Mouse (Mus musculus): Measurements from ENCODE around the gene Nsun6.

Gene Nsun6

GRCm38 (mm10) chr2:15054945-15055637 lies at the start of gene Nsun6:
Nsun6 (minus strand) TSS chr2:15055069.
- DNase-seq: peak; percentile 97

GRCm38 (mm10) chr2:15104386-15104785 lies 49.5 kb upstream of the Nsun6 start:
- DNase-seq: no peak

GRCm38 (mm10) chr2:15096514-15097090 lies 41.7 kb upstream of the Nsun6 start:
- peak; percentile 35 for DNase-seq

- no peak for DNase-seq
Observed at GRCm38 (mm10) chr2:15087308-15087707, 32.4 kb upstream of the Nsun6 start.

- DNase-seq: no peak
Observed at GRCm38 (mm10) chr2:15083702-15084101, 28.8 kb upstream of the Nsun6 start.

GRCm38 (mm10) chr2:15067091-15067490 lies 12.2 kb upstream of the Nsun6 start:
- no peak for DNase-seq

GRCm38 (mm10) chr2:15065447-15065846 lies 10.6 kb upstream of the Nsun6 start:
- no peak for DNase-seq

- no peak for DNase-seq
Observed at GRCm38 (mm10) chr2:15064380-15065269, 9.8 kb upstream of the Nsun6 start.

GRCm38 (mm10) chr2:15063815-15064214 lies 8.9 kb upstream of the Nsun6 start:
- DNase-seq: peak; percentile 56

GRCm38 (mm10) chr2:15060856-15061255 lies 6.0 kb upstream of the Nsun6 start:
- no peak for DNase-seq

GRCm38 (mm10) chr2:15058227-15058626 lies 3.4 kb upstream of the Nsun6 start:
- DNase-seq: no peak

GRCm38 (mm10) chr2:15055741-15056151 lies 877 bp upstream of the Nsun6 start:
- DNase-seq: no peak

GRCm38 (mm10) chr2:15054496-15054895 lies 373 bp downstream of the Nsun6 start:
- DNase-seq: no peak

- DNase-seq: peak; percentile 94
Observed at GRCm38 (mm10) chr2:15049117-15049873, 5.6 kb downstream of the Nsun6 start, which contains the start of gene Arl5b. Arl5b (plus strand) TSS chr2:15049395.

GRCm38 (mm10) chr2:15040326-15040725 lies 14.5 kb downstream of the Nsun6 start:
- DNase-seq: peak; percentile 25

- DNase-seq: no peak
Observed at GRCm38 (mm10) chr2:15038705-15039104, 16.2 kb downstream of the Nsun6 start.

GRCm38 (mm10) chr2:15027816-15028215 lies 27.1 kb downstream of the Nsun6 start:
- no peak for DNase-seq

GRCm38 (mm10) chr2:15026817-15027216 lies 28.1 kb downstream of the Nsun6 start:
- no peak for DNase-seq

GRCm38 (mm10) chr2:15008072-15008471 lies 46.8 kb downstream of the Nsun6 start:
- DNase-seq: no peak

- DNase-seq: no peak
Observed at GRCm38 (mm10) chr2:15007531-15007930, 47.3 kb downstream of the Nsun6 start.

GRCm38 (mm10) chr2:14997836-14998235 lies 57.0 kb downstream of the Nsun6 start:
- DNase-seq: no peak

GRCm38 (mm10) chr2:14996036-14996435 lies 58.8 kb downstream of the Nsun6 start:
- no peak for DNase-seq

- no peak for DNase-seq
Observed at GRCm38 (mm10) chr2:14992531-14992930, 62.3 kb downstream of the Nsun6 start.

Data from embryo, embryonic 11 days (tissue).